Mouse (Mus musculus) macrophage (primary cell): ENCODE results near the gene H2-Eb2. TPM values are rescaled to one million over a fixed set of nuclear protein-coding genes. Genes with fewer than 3 reads are reported as not detected.

ENCODE experiments used
- H3K27ac ChIP-seq: fragments of 350-480 bp; formaldehyde crosslinking; 2 replicates; pipeline ENCODE4 v1.9.0; 2021
- H3K36me3 ChIP-seq: fragments of 350-480 bp; formaldehyde crosslinking; 2 replicates; pipeline ENCODE4 v1.9.0; 2021; ENCODE audit errors: inconsistent target
- H3K4me3 ChIP-seq: fragments of 350-480 bp; formaldehyde crosslinking; 2 replicates; pipeline ENCODE4 v1.9.0; 2021; ENCODE audit errors: inconsistent target
- H3K79me2 ChIP-seq: fragments of 350-480 bp; formaldehyde crosslinking; 2 replicates; pipeline ENCODE4 v1.9.0; 2021; ENCODE audit errors: inconsistent target
- WGBS: methylation state at CpG from one replicate; pipeline ENCODE4 v1.1.7; 2026; ENCODE audit warnings: inconsistent platforms; ENCODE audit not compliant: missing documents; 5-methylcytosine and 5-hydroxymethylcytosine counted together
- polyA plus RNA-seq: library from polyadenylated mRNA; stranded (reverse); fragments of 250-400 nt; gene quantifications from 3 replicates; pipeline ENCODE4 v1.2.4, GENCODE M21; 2018; ENCODE audit warnings: inconsistent platforms
- total RNA-seq, 78 experiments: library from RNA; depleted of rRNA; stranded (reverse); fragments of 250-400 nt; gene quantifications; 1 replicate in 9 of 78; 2 replicates in 24 of 78; 3 replicates in 43 of 78; 4 replicates in 2 of 78; pipeline ENCODE4 v1.2.4; 2018; ENCODE audit warnings: inconsistent platforms in 56 of 78

H2-Eb2 gene
- not detected for total RNA-seq (2018; cell fraction: chromatin; rRNA removed)
- total RNA-seq (2018; cell fraction: cytosol; rRNA removed), result under 1 TPM; 0.03 to 0.52 (median 0.16) TPM
- total RNA-seq (2018; cell fraction: nucleus; rRNA removed), result under 1 TPM in 18 of 26 experiments, not detected in 8; 0.11 to 0.63 (median 0.27) TPM
- 0.08 to 0.53 TPM (median 0.17 TPM) in 3 replicates for polyA plus RNA-seq

DNA sequence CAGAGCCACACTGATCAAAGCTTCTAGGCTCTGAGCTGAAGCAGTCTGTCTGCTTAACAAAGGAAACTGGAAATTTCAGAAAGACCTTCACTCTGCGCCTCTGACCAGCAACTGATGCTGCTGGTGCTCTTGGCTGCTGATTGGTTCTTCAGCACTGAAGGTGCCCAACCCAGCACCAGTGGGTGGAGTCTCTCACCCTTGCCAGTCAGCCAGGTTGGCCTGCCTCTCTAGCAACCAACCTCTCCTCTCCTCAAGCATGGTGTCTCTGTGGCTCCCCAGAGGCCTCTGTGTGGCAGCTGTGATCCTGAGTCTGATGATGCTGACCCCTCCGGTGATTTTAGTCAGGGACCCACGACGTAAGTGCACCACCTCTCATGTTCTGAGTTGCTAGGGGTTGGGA is at the start of gene H2-Eb2:
TSS of gene H2-Eb2 (plus strand) at position 230 of the 400 bp plus-strand sequence.
- H3K36me3 ChIP-seq, result no peaks in the 10 kb centered on the region
- H3K4me3 ChIP-seq, result no peak within 1 kb of the TSS
- H3K27ac ChIP-seq, result no peak within 1 kb of the TSS
- no peaks in the 10 kb centered on the region for H3K79me2 ChIP-seq
- WGBS, result 85% methylated on average over 4 of the region's 4 CpGs

DNA sequence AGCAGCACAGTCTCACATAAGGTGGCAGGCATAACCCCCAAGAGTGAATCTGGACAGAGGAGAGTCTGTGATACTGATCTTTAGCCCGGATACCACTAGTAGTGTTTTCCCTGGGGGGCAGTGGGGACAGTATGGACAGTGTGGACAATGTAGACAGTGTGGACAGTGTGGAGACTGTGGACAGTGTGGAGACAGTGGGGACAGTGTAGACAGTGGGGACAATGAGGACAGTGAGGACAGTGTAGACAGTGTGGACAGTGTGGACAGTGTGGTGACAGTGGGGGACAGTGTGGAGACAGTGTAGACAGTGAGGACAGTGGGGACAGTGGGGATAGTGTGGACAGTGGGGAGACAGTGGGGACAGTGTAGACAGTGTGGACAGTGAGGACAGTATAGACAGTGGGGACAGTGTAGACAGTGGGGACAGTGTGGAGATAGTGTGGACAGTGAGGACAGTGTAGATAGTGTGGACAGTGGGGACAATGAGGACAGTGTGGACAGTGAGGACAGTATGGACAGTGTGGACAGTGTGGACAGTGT is 44.9 kb upstream of the H2-Eb2 start:
- no peaks in the 10 kb centered on the region for H3K36me3 ChIP-seq
- no peak overlapping the region for H3K27ac ChIP-seq
- no peak overlapping the region for H3K4me3 ChIP-seq
- no peaks in the 10 kb centered on the region for H3K79me2 ChIP-seq
- 70% methylated on average over 1 of the region's 1 CpGs for WGBS

- Histone ChIP-seq H3K36me3 (no peaks in the 10 kb centered on the region), H3K27ac (no peak overlapping the region), H3K79me2 (no peaks in the 10 kb centered on the region), H3K4me3 (no peak overlapping the region)
- 73% methylated on average over 1 of the region's 1 CpGs for WGBS
Measured at GRCm38 (mm10) chr17:34281836-34282235, 43.6 kb upstream of the H2-Eb2 start.

- Histone ChIP-seq H3K79me2 (no peaks in the 10 kb centered on the region), H3K36me3 (no peaks in the 10 kb centered on the region), H3K4me3 (no peak overlapping the region), H3K27ac (no peak overlapping the region)
- 98% methylated on average over 4 of the region's 4 CpGs for WGBS
Measured at GRCm38 (mm10) chr17:34285371-34285770, 40.1 kb upstream of the H2-Eb2 start.

- Histone ChIP-seq H3K79me2 (no peaks in the 10 kb centered on the region), H3K4me3 (no peak overlapping the region), H3K27ac (no peak overlapping the region), H3K36me3 (no peaks in the 10 kb centered on the region)
- 75% methylated on average over 4 of the region's 4 CpGs for whole genome bisulfite sequencing
Measured at GRCm38 (mm10) chr17:34285848-34286247, 39.6 kb upstream of the H2-Eb2 start.

- Histone ChIP-seq H3K36me3 (no peaks in the 10 kb centered on the region), H3K4me3 (no peak overlapping the region), H3K79me2 (no peaks in the 10 kb centered on the region), H3K27ac (no peak overlapping the region)
- 35% methylated on average over 5 of the region's 5 CpGs for WGBS
Measured at GRCm38 (mm10) chr17:34286501-34286900, 39.0 kb upstream of the H2-Eb2 start.

DNA sequence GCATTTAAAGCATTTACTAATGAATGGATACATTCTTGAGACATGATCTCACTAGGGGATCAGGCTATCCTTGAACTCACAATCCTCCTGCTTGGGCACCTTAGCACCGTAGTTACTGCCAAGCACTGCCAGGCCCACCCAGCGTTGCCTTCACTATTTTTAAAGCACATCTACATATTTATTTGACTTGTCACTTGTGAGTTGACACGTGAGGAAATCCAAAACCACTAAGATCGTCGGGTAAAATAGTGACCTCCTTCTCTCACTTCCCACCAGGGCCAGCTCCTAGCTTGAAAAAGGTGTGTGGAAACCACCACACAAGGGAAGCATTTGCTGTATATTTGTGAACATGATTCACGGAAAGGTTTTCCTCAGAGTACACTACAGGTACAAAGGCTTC is 38.5 kb upstream of the H2-Eb2 start:
- no peaks in the 10 kb centered on the region for H3K36me3 ChIP-seq
- H3K4me3 ChIP-seq, result no peak overlapping the region
- no peak overlapping the region for H3K27ac ChIP-seq
- 33% methylated on average over 6 of the region's 6 CpGs for WGBS
- H3K79me2 ChIP-seq, result no peaks in the 10 kb centered on the region

GRCm38 (mm10) chr17:34287648-34288047 is 37.8 kb upstream of the H2-Eb2 start, which contains the start of gene H2-Aa:
Gene H2-Aa, minus strand, starts transcription at chr17:34287823.
- 42% methylated on average over 7 of the region's 8 CpGs for WGBS
- Histone ChIP-seq H3K36me3 (no peaks in the 10 kb centered on the region), H3K79me2 (no peaks in the 10 kb centered on the region), H3K4me3 (no peak within 1 kb of the TSS), H3K27ac (0 out of 2 replicates have a peak within 1 kb of the TSS, but pooled peaks have one; percentile 1)

DNA sequence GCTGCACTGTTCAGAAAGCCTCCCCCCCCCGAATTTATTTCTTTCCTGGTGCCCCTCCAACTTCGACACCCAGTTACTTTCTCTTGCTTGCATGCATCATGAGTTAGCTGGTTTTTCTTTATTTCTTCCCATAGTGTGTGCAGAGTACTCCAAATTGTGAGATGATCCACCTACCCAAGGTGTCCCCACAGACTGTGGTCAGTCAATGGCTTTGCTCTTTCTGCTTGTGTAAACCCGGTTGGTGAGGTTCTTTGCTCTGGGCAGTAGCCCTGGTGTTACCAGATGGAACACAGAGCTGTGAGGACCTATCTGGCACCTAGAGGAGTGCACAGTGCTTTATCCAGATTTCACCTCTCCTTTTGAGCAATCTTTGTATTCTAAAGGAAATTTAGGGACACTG is 37.3 kb upstream of the H2-Eb2 start:
- Histone ChIP-seq H3K79me2 (no peaks in the 10 kb centered on the region), H3K27ac (no peak overlapping the region), H3K4me3 (no peak overlapping the region), H3K36me3 (no peaks in the 10 kb centered on the region)
- 72% methylated on average over 3 of the region's 3 CpGs for WGBS

DNA sequence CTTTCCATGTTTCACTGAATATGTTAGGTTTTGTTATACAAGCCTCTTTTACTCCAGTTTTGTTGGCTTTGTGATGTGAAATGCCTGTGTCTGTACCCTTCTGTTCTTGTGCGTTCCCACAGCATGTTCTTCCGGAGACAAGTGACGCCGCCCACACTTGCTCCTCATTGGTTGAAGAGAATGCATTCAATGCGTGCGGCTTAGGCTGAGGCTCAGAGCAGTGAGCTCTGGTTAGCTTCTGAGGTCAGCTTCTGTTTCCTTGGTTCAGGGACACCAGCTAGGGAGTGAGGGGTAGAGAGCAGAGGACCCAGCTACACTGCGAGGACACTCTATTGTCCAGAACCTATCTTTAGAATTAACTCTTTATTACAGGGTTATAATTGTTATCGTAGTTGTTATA is 33.9 kb upstream of the H2-Eb2 start:
- Histone ChIP-seq H3K36me3 (no peaks in the 10 kb centered on the region), H3K27ac (no peak overlapping the region), H3K4me3 (no peak overlapping the region), H3K79me2 (no peaks in the 10 kb centered on the region)
- WGBS, result 19% methylated on average over 8 of the region's 8 CpGs

DNA sequence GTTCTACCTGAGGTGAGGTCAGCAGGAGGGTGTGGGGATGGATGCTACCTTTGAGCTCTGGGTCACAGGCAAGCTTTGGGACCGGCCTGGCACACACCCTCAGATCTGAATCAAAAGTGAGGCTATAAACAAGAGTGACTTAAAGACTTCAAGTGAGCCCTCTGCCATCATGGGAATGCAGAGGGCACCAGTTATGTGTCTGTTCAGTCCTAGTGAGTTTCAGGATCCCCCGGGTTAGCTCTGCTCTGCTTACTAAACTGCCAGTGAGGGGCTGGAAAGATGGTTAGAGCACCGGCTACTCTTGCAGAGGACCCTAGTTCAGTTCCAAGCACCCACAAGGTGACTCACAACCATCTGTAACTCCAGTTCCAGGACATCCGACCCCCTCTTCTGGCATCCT is 32.9 kb upstream of the H2-Eb2 start:
- WGBS, result 91% methylated on average over 4 of the region's 4 CpGs
- Histone ChIP-seq H3K27ac (no peak overlapping the region), H3K36me3 (no peaks in the 10 kb centered on the region)

DNA sequence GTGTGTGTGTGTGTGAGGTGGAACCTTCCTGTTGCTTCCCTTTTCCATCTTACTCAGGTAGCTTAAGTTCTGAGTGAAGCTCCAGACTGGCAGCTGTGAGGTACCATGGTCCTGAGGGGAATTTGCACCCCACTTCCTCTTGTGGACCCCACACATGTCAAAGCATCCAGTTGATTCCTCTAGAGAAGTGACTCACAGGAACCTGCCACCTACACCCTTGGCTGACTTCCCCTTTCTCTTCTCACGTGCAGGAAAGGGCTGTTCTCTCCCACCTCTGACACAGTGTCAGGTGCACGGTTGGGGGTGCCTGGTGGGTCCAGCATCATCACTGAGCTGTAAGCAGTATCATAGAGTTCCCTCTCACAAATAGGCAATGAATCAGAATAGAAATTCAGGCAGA is 31.9 kb upstream of the H2-Eb2 start:
- H3K79me2 ChIP-seq, result no peaks in the 10 kb centered on the region
- no peak overlapping the region for H3K27ac ChIP-seq
- H3K36me3 ChIP-seq, result no peaks in the 10 kb centered on the region
- H3K4me3 ChIP-seq, result no peak overlapping the region
- 0% methylated on average over 2 of the region's 2 CpGs for WGBS

More for the DNA sequence above, 32.9 kb upstream of the H2-Eb2 start:
- H3K4me3 ChIP-seq, result no peak overlapping the region
- no peaks in the 10 kb centered on the region for H3K79me2 ChIP-seq

DNA sequence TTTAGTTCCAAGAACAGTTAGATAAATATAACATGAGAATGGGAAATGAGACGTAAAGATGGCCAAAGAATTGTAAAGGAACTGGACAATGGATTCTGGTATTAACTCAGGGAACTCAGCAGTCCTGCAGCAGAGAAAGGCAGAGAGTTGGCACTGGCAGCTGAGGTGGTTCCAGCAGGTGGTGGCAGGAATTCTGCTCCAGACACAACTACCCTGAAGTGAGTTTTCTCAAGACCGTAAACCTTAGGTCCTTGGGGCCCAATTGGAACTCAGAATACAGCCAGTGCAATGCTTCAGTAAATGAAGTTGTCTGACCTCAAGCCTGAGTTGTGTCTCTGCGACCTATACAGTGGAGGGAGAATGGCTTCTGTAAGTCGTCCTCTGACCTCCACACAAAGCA is 31.2 kb upstream of the H2-Eb2 start:
- Histone ChIP-seq H3K36me3 (no peaks in the 10 kb centered on the region), H3K27ac (no peak overlapping the region), H3K79me2 (no peaks in the 10 kb centered on the region), H3K4me3 (no peak overlapping the region)
- WGBS, result 96% methylated on average over 4 of the region's 4 CpGs

DNA sequence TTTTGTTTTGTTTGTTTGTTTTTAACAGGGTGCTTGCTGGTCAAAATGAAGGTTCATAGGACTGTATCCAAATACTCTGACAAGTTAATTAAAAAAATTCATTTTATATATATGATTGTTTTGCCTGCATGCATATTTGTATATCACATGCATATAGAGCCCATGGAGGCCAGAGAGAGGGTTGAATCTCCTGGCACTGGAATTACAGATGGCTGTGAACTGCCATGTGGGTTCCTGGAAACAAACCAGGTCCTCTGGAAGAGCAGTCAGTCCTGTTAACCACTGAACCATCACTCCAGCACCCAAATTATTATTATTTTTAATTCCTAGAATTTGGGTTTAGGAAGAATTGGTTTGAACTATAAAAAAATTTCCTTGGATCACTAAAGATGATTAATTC is 30.2 kb upstream of the H2-Eb2 start:
- Histone ChIP-seq H3K36me3 (no peaks in the 10 kb centered on the region), H3K27ac (no peak overlapping the region), H3K79me2 (no peaks in the 10 kb centered on the region), H3K4me3 (no peak overlapping the region)

GRCm38 (mm10) chr17:34295891-34296794 is 29.3 kb upstream of the H2-Eb2 start:
- Histone ChIP-seq H3K4me3 (no peak overlapping the region), H3K27ac (no peak overlapping the region)
- WGBS, result 34% methylated on average over 23 of the region's 23 CpGs

More at GRCm38 (mm10) chr17:34295891-34296794, 29.3 kb upstream of the H2-Eb2 start:
- no peaks in the 10 kb centered on the region for H3K79me2 ChIP-seq
- no peaks in the 10 kb centered on the region for H3K36me3 ChIP-seq
